Mouse (Mus musculus) forebrain, embryonic 14.5 days (tissue): ENCODE measurements around the gene Map4k3. TPM values are rescaled to one million over a fixed set of nuclear protein-coding genes. Genes with fewer than 3 reads are reported as not detected.

Source experiments
- ATAC-seq: fragments of 200-750 bp; cut with Nextera tagmentation; 2 replicates; pipeline ENCODE4 v1.8.0; 2017; ENCODE audit warnings: mild to moderate bottlenecking, moderate library complexity
- DNase-seq: peaks from one replicate; pipeline ENCODE4 v3.0.0-alpha.2; 2015; ENCODE audit warnings: low spot score
- H3K27ac ChIP-seq: fragments of 300-500 bp; sonication (generic); 2 replicates; pipeline ENCODE4 v1.5.1; 2014; ENCODE audit warnings: low read depth, mild to moderate bottlenecking, control low read depth, low read length, moderate library complexity
- H3K27me3 ChIP-seq: fragments of 300-500 bp; sonication (generic); replicated peaks from 2 replicates; pipeline ENCODE4 v1.6.1; 2014; ENCODE audit warnings: low read length, control low read depth, mixed read lengths; ENCODE audit not compliant: control insufficient read depth, insufficient read depth
- H3K36me3 ChIP-seq: fragments of 300-500 bp; sonication (generic); 2 replicates; pipeline ENCODE4 v1.6.1; 2014; ENCODE audit warnings: low read length, control low read depth; ENCODE audit not compliant: control insufficient read depth, insufficient read depth
- H3K4me1 ChIP-seq: fragments of 300-500 bp; sonication (generic); 2 replicates; pipeline ENCODE4 v1.6.1; 2014; ENCODE audit warnings: antibody characterized with exemption, low read length, control low read depth; ENCODE audit not compliant: control insufficient read depth, insufficient read depth
- H3K4me2 ChIP-seq: fragments of 300-500 bp; sonication (generic); 2 replicates; pipeline ENCODE4 v1.6.1; 2014; ENCODE audit warnings: mild to moderate bottlenecking, control low read depth, low read length
- H3K4me3 ChIP-seq: fragments of 300-500 bp; sonication (generic); 2 replicates; pipeline ENCODE4 v1.5.1; 2014; ENCODE audit warnings: low read depth, low read length, control low read depth
- H3K9ac ChIP-seq: fragments of 300-500 bp; sonication (generic); 2 replicates; pipeline ENCODE4 v1.6.1; 2014; ENCODE audit warnings: mild to moderate bottlenecking, low read length, control low read depth, moderate library complexity
- H3K9me3 ChIP-seq: fragments of 300-500 bp; sonication (generic); replicated peaks from 2 replicates; pipeline ENCODE4 v1.6.1; 2016; ENCODE audit warnings: low read length, control low read depth, mixed read lengths; ENCODE audit not compliant: control insufficient read depth
- WGBS: fragments of 180-500 bp; shearing (Covaris S2); extraction: QIAGEN DNeasy Blood & Tissue Kit; methylation state at CpG from one replicate; pipeline ENCODE4 v1.1.7; 2014; 5-methylcytosine and 5-hydroxymethylcytosine counted together
- polyA plus RNA-seq: library from polyadenylated mRNA; unstranded; fragments of >200 nt; fragmentation: Nextera tagmentation; extraction: Ambion mirVana; gene quantifications from 2 replicates; pipeline ENCODE4 v1.2.1, GENCODE M21; 2014

Map4k3 gene
- polyA plus RNA-seq, 1 experiment from 2014 or later: 30.7 TPM

DNA sequence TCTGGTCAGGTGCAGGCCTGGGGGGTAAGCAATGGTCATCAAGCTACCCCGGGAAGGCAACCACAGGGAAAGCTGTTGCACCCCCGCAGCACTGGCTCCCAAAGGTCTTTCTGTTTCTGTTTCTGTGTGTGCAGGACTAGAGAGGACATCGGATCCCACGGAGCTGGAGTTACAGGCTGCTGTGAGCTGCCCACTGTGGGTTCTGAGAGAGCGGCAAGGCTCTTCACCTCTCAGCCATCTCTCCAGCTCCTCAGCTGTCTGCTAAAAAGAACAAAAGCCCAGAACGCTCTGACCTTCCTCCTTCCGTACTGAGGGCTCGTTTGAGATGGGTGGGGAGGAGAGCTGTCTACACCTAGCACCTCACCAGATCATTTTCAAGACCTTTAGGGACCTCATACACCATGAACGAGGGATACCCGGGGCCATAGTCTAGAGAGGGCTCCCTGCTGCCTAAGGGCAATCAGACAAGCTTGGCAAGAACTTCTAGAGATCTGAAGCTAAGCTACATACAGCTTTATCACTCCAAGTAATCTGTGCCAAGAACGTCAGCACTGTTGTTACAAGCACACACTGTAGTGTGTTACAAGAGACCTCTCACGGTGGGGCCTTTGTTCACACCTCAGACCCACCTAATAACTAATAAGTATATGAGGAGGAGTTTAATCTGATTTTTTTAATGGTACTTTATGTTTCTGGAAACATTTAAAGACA is 29.9 kb downstream of the Map4k3 start:
- H3K4me2 ChIP-seq: no peak overlapping the region
- DNase-seq (peak; percentile 53), ATAC-seq (peak; percentile 53; the same call in 1 of the 2 replicates)
- H3K36me3 ChIP-seq: no peaks in the 10 kb centered on the region
- H3K9me3 ChIP-seq: no peaks in the 10 kb centered on the region
- H3K27me3 ChIP-seq: no peaks in the 10 kb centered on the region
- no peak overlapping the region for H3K27ac ChIP-seq
- peaks cover 12% of the 10 kb centered on the region; the same call in 1 of the 2 replicates for H3K4me1 ChIP-seq
- H3K9ac ChIP-seq: no peak overlapping the region
- 63% methylated on average over 12 of the region's 12 CpGs for WGBS
- no peak overlapping the region for H3K4me3 ChIP-seq

GRCm38 (mm10) chr17:80696956-80697355 is 31.3 kb downstream of the Map4k3 start:
- 94% methylated on average over 5 of the region's 5 CpGs for WGBS
- Histone ChIP-seq H3K27me3 (no peaks in the 10 kb centered on the region), H3K4me1 (peaks cover 12% of the 10 kb centered on the region; the same call in 1 of the 2 replicates), H3K4me2 (no peak overlapping the region), H3K4me3 (no peak overlapping the region), H3K9ac (no peak overlapping the region), H3K36me3 (no peaks in the 10 kb centered on the region), H3K9me3 (no peaks in the 10 kb centered on the region), H3K27ac (no peak overlapping the region)
- ATAC-seq: no peak
- no peak for DNase-seq

DNA sequence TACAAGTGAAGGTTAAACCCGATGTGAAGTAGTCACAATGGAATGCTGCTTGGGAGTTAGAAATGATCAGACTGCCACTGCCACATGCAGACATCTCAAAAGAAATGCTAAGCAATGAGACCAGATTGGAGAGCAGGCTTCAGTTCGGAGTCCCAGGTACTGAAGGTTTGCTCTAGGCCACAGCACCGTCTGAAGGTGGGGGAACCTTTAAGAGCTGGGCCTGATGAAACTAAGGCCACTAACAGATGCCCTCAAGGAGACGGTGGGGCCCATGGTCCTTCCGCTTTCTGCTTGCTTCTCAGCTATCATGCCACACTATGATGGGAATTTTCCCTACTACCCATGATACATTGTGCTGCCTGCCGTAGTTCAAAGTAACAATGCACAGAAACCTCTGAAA is 32.1 kb downstream of the Map4k3 start:
- Histone ChIP-seq H3K36me3 (no peaks in the 10 kb centered on the region), H3K4me3 (no peak overlapping the region), H3K27me3 (no peaks in the 10 kb centered on the region), H3K9me3 (no peaks in the 10 kb centered on the region), H3K27ac (no peak overlapping the region), H3K4me1 (peaks cover 9% of the 10 kb centered on the region; the same call in 1 of the 2 replicates), H3K9ac (no peak overlapping the region), H3K4me2 (no peak overlapping the region)
- DNase-seq (no peak), ATAC-seq (no peak)
- 93% methylated on average over 6 of the region's 6 CpGs for WGBS

DNA sequence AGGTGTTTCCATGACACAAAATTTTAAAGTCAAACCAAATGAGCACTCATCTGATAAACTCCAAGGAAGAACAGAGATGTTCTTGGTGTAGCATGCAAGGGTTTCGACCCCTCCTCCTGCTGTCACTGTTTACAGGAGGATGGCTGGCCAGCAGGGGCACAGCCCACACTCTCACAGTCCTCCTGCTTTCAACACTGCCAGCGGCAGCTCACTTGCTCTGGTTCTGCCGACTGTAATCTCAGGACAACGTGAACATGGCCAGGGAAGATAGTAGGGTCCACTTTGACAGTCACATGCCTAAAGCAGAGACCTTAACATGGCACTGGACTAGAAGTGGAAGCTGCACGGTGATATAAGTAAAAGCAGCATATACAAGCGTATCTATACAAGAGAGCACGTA is 34.6 kb downstream of the Map4k3 start:
- Histone ChIP-seq H3K4me1 (peaks cover 6% of the 10 kb centered on the region; the same call in 1 of the 2 replicates), H3K36me3 (no peaks in the 10 kb centered on the region), H3K27ac (no peak overlapping the region), H3K9ac (no peak overlapping the region), H3K9me3 (no peaks in the 10 kb centered on the region), H3K27me3 (no peaks in the 10 kb centered on the region), H3K4me2 (no peak overlapping the region), H3K4me3 (no peak overlapping the region)
- 76% methylated on average over 7 of the region's 7 CpGs for WGBS
- no peak for ATAC-seq
- no peak for DNase-seq

- Histone ChIP-seq H3K9me3 (no peaks in the 10 kb centered on the region), H3K36me3 (no peaks in the 10 kb centered on the region), H3K9ac (no peak overlapping the region), H3K27me3 (no peaks in the 10 kb centered on the region), H3K4me3 (no peak overlapping the region), H3K4me2 (no peak overlapping the region), H3K27ac (no peak overlapping the region), H3K4me1 (no peaks in the 10 kb centered on the region)
- DNase-seq: no peak
- no peak for ATAC-seq
- WGBS: 89% methylated on average over 13 of the region's 13 CpGs
Observed at GRCm38 (mm10) chr17:80692183-80692582, 36.1 kb downstream of the Map4k3 start.

GRCm38 (mm10) chr17:80688701-80689100 is 39.6 kb downstream of the Map4k3 start:
- DNase-seq (no peak), ATAC-seq (no peak)
- Histone ChIP-seq H3K27ac (no peak overlapping the region), H3K4me3 (no peak overlapping the region), H3K9me3 (no peaks in the 10 kb centered on the region), H3K4me1 (no peaks in the 10 kb centered on the region), H3K27me3 (no peaks in the 10 kb centered on the region), H3K4me2 (no peak overlapping the region), H3K36me3 (0 out of 2 replicates have a peak, but pooled peaks cover 3% of the 10 kb centered on the region), H3K9ac (no peak overlapping the region)
- 84% methylated on average over 11 of the region's 11 CpGs for WGBS

DNA sequence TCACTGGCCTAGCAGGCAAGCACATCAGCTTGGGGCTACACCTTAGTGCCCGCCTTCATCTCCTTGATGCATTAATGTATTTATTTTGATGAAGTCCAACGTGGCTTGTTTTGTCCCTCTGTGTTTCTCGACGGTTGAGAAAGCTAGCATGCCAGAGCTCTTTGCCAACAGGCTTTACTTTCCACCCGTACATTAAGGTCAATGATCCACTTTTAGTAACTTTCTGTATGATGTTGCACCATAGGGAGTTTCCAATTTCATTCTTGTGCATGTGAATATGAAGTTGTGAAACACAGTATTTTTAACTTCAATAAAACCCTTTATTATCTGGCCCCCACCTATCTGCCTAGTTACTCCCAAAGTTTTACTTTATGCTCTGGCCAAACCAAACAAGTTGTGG is 42.2 kb downstream of the Map4k3 start:
- Histone ChIP-seq H3K27me3 (no peaks in the 10 kb centered on the region), H3K9me3 (no peaks in the 10 kb centered on the region), H3K27ac (no peak overlapping the region), H3K36me3 (0 out of 2 replicates have a peak, but pooled peaks cover 3% of the 10 kb centered on the region), H3K4me2 (no peak overlapping the region), H3K9ac (no peak overlapping the region), H3K4me3 (no peak overlapping the region), H3K4me1 (no peaks in the 10 kb centered on the region)
- 90% methylated on average over 5 of the region's 5 CpGs for WGBS
- DNase-seq (no peak), ATAC-seq (no peak)

GRCm38 (mm10) chr17:80683821-80684576 is 44.3 kb downstream of the Map4k3 start:
- Histone ChIP-seq H3K27ac (no peak overlapping the region), H3K4me1 (no peaks in the 10 kb centered on the region), H3K4me3 (no peak overlapping the region), H3K27me3 (no peaks in the 10 kb centered on the region), H3K4me2 (no peak overlapping the region), H3K36me3 (peaks cover 6% of the 10 kb centered on the region; the same call in 1 of the 2 replicates), H3K9ac (no peak overlapping the region), H3K9me3 (no peaks in the 10 kb centered on the region)
- ATAC-seq (peak; percentile 40; the same call in 1 of the 2 replicates), DNase-seq (peak; percentile 22)
- 51% methylated on average over 6 of the region's 6 CpGs for WGBS

DNA sequence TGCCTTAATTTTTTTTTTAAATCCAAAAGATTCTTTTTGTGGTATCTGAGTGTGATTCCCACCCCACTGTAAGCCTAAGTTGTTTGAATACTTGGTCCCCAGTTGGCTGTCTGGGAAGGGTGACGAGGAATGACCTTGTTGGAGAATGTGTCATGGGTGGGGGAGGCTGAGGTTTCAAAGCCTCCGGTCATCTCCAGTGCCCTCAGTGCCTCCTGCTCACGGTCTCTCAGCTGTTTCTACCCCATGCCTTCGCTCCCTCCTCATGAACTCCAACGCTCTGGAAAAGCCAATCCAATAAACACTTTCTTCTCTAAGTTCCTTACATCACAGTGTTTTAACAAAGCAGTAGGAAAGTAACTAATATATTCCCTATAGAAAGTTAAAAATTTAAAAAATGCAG is 45.2 kb downstream of the Map4k3 start:
- Histone ChIP-seq H3K36me3 (peaks cover 6% of the 10 kb centered on the region; the same call in 1 of the 2 replicates), H3K9ac (no peak overlapping the region), H3K4me1 (no peaks in the 10 kb centered on the region), H3K4me2 (no peak overlapping the region), H3K4me3 (no peak overlapping the region), H3K27ac (no peak overlapping the region), H3K27me3 (no peaks in the 10 kb centered on the region), H3K9me3 (no peaks in the 10 kb centered on the region)
- DNase-seq: no peak
- ATAC-seq: no peak
- 87% methylated on average over 5 of the region's 5 CpGs for WGBS
